Mouse (Mus musculus) frontal cortex, adult (tissue): ENCODE measurements around the gene AA467197.
A peak's percentile ranks its signal among the peaks of the same experiment; 100 is the strongest.

Experiments used
- ATAC-seq: cut with Nextera tagmentation; 2 replicates; pipeline ENCODE4 v1.9.2; 2017; ENCODE audit warnings: mild to moderate bottlenecking, moderate library complexity, mixed read lengths; ENCODE audit not compliant: low TSS enrichment

Gene AA467197

DNA sequence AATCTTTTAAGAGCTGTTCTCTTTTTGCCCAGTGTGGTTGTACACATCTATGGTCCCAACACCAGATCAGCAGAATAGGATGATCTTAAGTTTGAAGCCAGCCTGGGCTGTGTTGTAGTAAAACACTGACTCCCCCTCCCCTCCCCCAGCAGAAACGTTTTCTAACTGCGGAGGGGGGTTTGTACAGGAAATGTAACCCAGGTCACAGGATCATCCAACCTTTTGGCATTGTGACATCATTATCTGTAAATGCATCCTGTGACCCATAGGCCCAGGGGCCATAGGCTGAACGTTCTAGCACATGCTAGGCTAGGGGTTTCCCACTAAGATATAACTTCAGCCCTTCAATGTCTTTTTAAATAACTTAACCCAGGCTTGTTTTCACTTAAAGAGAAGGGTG is at the start of gene AA467197:
AA467197 (plus strand) TSS at position 301 of the 400 bp plus-strand sequence.
- ATAC-seq: no peak

DNA sequence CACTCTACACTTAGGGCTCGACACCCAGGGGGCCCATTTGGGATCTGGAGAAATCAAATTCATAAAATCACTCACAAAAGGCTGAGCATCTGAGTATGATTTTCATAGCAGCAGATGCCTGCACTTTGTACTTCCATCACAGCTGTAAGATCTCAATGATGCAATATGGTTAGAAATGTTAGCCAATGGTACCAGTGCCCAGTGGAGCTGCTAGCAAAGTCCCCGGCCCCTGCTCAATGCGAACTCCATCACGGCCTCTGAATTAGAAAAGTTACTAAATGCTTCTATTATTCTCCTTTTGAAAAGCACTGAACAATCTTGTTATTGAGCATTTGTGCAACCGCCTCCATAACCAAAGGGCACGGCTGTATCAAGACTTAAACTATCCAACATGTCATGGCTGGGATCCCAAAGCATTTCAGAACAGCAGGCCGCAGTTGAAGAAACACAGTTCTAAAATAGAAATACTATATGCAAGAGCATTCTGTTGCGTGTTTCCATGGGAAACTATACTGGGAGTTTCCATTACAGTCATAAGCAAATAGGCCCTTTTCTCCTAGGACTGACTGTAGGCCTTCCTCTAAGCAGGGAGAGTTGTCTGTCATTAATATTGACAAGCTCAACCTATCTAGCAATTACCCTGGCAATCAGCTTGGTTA is 48.8 kb upstream of the AA467197 start:
- ATAC-seq: peak; percentile 70

GRCm38 (mm10) chr2:122590351-122590750 is 46.4 kb upstream of the AA467197 start:
- no peak for ATAC-seq

DNA sequence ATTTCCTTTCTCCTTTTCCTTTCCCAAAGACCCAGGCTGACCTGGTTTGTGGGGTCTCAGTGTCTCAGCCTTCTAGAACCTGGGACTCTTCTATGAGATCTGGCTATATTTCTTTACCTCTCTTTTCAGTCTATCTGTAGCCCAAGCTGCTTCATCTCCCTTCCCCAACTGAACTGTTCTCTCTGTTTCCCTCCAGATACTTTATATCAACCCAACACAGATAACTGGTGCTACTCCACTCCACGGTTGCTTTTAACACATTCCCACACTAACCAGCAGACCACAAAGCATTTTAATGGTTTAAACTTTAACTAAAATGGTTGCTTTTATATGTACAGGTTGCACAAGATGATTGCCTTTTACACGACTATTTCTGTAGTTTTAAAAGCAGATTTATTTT is 45.6 kb upstream of the AA467197 start:
- no peak for ATAC-seq

- no peak for ATAC-seq
Measured at GRCm38 (mm10) chr2:122595461-122595860, 41.3 kb upstream of the AA467197 start.

GRCm38 (mm10) chr2:122599736-122600135 is 37.0 kb upstream of the AA467197 start:
- ATAC-seq: no peak

GRCm38 (mm10) chr2:122601354-122601753 is 35.4 kb upstream of the AA467197 start:
- no peak for ATAC-seq

- ATAC-seq: peak; percentile 83
Measured at GRCm38 (mm10) chr2:122605829-122606228, 31.0 kb upstream of the AA467197 start.

- ATAC-seq: no peak
Measured at GRCm38 (mm10) chr2:122608820-122609219, 28.0 kb upstream of the AA467197 start.

DNA sequence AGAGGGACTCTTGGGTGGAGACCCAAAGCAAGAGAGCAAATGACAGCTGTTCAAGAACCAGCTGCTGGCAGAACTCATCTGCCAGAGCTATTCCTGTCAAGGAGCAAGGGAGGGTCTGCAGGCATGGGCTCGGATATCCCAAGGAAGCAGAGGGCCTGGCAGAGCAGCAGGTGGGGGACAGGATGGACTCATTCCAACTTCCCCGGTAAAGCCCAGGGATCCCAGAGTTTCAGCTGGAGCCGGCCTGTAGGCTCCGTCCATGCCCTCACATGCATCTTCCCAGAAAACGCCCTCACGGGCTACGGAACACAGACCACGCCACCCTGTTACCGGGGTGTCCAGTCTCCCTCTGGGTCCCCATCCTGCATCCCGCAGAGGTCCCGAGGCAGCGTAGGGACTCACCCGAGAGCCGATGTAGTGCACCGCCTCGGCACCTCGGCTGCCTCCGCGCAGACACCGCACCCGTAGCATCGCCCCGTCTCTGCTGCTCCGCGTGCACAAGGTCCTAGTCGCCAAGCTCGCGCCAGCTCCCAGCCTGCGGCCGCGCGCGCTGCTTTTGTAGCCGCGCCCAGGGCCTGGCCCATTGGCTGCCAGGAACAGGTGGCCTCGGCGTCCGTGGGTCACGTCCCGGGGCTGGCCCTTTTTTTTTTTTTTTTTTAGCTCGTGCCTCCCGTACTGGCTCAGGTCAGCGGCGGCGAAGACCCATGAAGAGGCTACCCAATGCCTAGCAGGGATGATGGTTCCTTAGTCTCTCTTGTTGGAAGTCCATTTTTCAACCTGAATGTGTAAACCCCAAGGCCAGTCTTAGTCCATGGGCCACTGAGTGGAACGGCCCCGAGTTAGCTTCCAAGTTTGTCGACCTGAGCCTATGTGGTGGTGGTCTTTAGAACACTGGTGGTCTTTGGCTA is 25.8 kb upstream of the AA467197 start, which contains the start of gene Gatm:
Gatm (minus strand) TSS at position 558 of the 908 bp plus-strand sequence.
- ATAC-seq: peak; percentile 99

GRCm38 (mm10) chr2:122611654-122611973 is 25.2 kb upstream of the AA467197 start:
- no peak for ATAC-seq

DNA sequence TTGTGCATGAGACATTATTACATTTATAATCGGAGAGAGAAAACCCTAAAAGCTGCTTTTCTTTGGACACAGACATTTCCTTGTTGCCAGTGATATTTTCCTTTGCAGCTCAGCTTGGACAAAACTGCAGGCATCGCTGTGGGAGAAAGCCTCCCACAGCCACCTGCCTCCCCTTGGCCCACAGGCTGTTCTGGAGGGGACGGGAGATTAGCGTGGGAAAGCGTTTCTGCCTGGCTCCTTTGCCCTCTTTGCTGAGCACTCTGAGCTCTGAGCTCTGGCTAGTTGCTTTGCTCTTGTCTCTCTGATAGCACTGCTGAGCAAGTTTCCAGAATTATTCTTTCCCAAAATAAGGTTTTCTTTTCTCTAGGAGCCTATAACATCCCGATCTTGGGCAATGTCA is 20.5 kb upstream of the AA467197 start:
- ATAC-seq: peak; percentile 86

DNA sequence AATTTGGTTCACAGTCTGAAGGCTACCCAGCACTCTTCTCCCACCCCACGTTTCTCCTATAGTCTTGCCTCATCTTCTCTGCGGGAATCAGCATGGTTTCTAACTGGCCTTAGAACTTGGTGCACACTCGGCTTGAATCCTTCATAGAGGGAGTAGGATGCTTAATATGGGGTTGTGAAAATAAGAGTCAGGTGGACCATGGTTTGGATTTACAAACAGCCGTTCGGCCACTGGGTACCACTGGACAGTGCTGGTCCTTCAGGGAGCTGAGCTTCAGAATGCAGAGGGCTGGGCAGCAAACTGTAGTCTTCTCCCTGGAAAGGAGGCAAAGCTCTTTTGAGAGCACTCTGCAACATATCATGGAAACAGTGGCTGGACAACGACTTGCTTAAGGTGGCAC is 19.0 kb upstream of the AA467197 start:
- ATAC-seq: no peak

DNA sequence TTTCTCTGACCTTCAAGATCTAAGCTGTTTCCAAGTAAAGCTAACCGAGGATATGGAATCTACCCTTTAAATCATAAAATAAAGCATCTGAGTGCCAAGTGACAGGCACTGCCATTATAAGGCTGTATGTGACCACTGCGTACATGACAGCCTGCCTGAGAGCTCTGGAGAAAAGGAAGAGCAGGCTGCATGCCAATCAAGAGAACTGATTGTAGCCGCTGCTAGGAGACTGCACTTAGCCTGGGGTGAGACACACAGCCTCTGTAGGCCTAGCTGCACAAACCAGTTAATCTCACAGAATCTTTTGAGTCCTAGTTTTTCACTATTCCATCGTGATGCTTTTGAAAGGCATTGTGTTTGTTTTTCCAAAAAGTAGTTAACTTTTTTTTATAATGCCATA is 18.1 kb upstream of the AA467197 start:
- no peak for ATAC-seq

GRCm38 (mm10) chr2:122621337-122622110 is 15.3 kb upstream of the AA467197 start:
- ATAC-seq: peak; percentile 70

GRCm38 (mm10) chr2:122625930-122626329 is 10.9 kb upstream of the AA467197 start:
- 0 out of 2 replicates have a peak, but pooled peaks have one; percentile 25 for ATAC-seq

DNA sequence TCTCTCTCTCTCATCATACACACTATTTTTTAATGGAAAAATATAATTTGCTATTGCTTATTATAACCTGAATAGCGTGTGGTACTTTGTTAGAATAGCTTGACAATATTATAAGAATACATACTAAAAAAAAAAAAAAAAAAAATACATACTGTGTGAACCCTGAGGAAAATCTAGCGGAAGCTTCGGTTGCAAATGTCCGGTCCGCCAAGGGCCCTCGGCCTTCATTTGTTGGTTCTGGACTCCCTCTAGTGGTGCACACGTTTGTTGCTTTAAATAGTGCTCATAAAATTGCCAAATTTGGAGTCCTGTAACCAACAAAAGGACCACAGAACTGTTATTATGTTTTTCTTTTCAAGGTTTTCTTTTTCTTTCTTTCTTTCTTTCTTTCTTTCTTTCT is 7.8 kb upstream of the AA467197 start:
- peak; percentile 53 for ATAC-seq

GRCm38 (mm10) chr2:122629871-122630270 is 6.9 kb upstream of the AA467197 start:
- no peak for ATAC-seq

GRCm38 (mm10) chr2:122630465-122631225 is 6.1 kb upstream of the AA467197 start:
- peak; percentile 93 for ATAC-seq

DNA sequence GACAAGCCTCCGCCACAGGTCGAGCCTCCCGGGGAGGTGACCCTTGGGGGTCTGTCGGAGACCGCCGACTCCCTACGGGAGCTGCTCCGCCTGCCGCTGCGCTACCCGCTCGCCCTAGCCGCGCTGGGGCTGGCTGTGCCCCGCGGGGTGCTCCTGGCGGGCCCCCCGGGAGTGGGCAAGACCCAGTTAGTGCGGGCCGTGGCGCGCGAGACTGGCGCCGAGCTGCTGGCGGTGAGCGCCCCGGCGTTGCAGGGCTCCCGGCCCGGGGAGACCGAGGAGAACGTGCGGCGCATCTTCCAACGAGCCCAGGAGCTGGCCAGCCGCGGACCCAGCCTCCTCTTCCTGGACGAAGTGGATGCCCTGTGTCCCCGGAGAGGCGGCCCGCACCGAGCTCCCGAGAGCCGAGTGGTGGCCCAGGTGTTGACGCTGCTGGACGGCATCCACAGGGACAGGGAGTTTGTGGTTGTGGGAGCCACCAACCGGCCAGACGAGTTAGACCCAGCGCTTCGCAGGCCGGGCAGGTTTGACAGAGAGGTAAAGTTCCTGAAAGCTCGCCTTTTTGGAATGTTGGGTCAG is 5.5 kb upstream of the AA467197 start:
- ATAC-seq: peak; percentile 25; the same call in 1 of the 2 replicates

GRCm38 (mm10) chr2:122637526-122637997 is 776 bp downstream of the AA467197 start:
- peak; percentile 83 for ATAC-seq
